Mouse (Mus musculus) adrenal gland, adult 2 months (tissue): Measurements from ENCODE around the gene Smyd3. TPM values are rescaled to one million over a fixed set of nuclear protein-coding genes. Genes with fewer than 3 reads are reported as not detected.
"Not testable (repeated sequence)": the region's sequence is repeated elsewhere in the genome, so short reads cannot be mapped to it uniquely, and the experiment has no call there.

Source experiments
- DNase-seq: peaks from one replicate; pipeline ENCODE4 v3.0.0; 2021
- polyA plus RNA-seq: library from polyadenylated mRNA; depleted of rRNA; stranded (reverse); fragments of >200 nt; gene quantifications from 2 replicates; pipeline ENCODE4 v1.2.3, GENCODE M21; 2012
- total RNA-seq, 2 experiments: library from RNA; stranded (reverse); gene quantifications; 2 replicates each; pipeline ENCODE4 v1.2.3; 2021

The Smyd3 gene
- total and polyA plus RNA-seq, 3 experiments = 0.80 to 7.1 (median 5.0) TPM

DNA sequence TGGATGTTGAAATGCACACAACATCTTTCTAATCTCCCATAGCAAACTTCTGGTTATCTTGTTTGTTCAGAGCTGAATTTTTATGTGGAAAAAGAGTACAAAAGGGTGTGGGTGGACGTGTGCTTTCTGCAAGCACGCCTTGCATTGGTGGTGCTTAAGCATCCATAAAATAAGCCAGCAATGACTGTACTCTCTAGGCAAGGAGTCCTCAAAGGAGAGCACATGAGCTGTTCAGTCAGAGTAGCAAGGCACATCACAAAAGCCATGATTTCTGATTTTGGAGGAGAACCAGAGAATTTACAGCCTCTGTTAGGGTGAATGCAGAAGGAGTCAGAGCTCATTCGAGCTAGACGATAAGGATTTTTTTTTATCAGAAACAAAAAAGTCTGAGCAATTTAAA is 343.6 kb downstream of the Smyd3 start:
- DNase-seq = no peak

DNA sequence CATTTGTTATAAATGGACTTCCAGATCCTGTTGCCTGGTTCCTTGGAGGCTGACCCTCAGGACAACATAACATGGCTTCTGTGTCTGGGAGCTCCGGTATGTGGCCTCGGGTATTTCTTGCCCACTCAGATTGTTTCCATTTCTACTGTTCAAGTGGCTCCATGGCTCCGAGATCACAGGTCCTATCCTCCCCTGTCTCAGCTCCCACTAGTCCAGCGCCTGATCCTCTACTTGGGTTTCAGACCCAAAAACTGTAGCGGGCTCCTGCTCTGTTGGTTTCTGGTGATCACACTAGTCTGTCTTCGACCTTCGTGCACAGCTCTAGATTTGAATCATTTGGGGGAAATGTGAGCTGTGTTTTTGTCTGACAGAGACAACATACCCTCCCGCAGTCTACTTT is 347.3 kb downstream of the Smyd3 start:
- no peak for DNase-seq

DNA sequence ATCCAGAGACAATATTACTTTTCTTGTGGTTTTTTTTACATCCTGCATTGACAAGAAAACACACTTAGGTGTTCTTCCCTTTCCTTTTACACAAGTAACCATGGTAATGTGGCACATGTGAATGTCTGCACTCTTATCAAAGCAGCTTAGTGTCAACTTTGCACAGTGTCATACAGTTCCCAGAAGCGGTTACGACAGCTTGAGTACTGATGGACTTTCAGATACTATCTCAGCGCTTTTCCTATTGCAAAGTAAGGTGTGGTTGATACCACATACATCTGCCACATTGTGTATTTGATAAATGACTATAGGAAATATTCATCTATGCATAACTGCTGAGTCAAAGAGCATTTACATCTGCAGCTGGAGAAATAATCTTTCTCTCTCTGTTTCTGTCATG is 348.1 kb downstream of the Smyd3 start:
- no peak for DNase-seq

DNA sequence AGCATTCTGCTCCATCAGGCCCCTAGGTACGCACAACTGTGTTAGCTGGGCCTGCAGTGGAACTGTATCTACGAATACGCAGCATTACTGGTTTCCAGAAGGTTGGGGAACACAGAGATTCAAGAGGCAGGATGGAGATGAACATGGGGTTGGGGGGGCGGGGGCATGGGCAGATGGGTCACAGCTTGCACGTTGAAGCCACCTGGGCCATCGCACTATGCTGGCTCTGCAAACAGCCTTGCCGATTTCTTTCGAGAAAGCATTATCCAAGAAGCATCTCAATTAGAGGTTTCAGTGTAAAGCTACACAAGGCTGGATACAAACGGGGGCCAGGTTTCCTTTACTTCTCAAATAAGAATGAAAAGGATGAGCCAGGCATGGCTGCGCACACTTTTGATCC is 348.7 kb downstream of the Smyd3 start:
- DNase-seq = no peak

DNA sequence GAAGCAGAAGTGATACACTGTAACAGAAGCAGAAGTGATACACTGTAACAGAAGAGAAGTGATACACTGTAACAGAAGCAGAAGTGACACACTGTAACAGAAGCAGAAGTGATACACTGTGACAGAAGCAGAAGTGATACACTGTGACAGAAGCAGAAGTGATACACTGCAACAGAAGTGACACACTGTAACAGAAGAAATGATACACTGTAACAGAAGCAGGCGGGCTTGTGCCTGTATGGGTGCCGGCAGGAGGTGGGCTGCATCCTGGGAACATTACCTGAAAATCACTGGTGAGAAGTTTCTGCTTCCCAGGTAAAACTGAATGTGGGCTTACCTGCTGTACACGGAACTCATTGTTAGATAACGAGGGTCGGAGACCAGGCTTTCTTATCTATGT is 353.6 kb downstream of the Smyd3 start:
- not testable (repeated sequence) for DNase-seq

DNA sequence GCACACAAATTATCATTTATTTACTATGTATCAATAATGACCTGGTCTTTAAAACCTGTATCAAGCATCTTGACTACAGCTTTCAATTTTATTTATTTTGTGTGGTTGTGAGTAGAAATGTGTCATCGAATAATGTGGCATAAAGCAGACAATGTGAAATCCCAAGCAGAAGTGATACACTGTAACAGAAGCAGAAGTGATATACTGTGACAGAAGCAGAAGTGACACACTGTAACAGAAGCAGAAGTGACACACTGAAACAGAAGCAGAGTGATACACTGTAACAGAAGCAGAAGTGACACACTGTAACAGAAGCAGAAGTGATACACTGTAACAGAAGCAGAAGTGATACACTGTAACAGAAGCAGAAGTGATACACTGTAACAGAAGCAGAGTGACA is 355.1 kb downstream of the Smyd3 start:
- DNase-seq = not testable (repeated sequence)

DNA sequence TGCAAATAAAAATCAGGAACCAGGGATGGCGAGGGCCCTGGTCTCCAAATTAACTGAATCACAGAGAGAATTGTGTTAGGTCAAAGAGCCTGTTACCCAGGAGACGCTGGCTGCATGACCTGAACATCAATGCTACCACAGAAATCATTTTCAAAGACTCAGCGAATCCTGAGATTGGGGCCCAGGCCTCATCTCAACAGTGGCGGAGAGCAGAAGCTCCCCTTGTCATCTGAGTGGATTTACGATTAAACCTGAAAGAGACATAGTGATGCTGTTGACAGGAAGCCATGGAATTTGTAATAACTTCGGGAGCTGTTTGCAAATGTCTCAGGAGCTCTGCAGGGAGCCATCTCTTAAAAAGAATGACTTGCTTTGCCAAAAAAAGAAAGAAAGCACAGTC is 355.9 kb downstream of the Smyd3 start:
- DNase-seq = no peak

DNA sequence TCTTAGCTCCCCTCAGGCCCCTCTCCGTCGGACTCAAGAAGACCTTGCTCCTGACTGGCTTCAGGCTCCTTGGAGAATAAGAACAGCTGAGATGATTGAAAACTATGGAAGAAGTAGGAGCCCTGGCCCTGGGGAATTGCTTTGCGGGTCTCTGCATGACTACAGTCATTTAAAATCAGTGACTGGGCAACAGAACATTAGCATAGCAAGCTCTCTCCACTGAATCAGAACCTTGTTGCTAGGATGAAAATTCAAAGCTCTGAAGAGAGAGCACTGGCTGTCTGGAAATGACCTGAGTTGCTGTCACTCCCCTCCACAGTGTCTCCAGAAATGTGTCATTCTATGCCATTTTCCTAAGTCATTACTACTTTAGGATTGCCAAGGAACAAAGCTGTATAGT is 357.1 kb downstream of the Smyd3 start:
- DNase-seq = no peak

DNA sequence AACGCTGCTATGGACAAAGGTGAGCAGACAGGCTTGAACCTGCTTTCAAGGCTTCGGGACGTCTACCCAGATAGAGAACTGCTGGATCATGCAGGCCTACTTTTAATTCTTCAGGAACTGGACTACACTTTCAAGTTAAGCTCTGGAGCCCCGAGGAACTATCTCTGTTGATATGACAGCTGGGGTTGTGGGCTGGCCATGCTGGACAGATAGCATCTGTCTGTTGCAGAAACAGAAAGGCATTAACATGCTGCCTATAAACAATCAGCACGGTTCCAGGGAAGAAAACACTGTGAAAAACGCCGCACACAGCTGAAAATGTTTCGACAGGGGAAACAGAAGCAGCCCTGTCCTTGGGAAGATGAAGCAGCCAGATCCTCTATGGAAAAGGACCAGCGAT is 365.5 kb downstream of the Smyd3 start:
- no peak for DNase-seq

DNA sequence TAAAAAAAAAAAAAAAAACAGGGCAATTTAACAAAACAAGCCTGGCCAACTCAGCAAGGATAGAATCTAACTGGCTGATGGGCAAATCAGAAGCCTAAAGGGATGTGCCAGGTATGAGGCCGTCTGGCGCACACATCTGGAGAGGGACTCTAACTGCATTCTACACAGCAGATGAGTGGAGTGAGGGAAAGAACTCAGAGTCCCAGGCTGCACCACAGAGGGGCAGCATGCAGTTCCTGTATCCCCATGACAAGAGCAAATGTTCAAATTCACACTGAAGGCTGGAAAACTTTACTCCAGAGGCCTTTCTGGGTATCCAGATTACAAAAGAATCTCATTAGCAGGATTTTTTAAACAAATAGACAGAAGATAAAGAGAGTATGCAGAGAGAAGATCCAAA is 366.6 kb downstream of the Smyd3 start:
- DNase-seq = no peak

DNA sequence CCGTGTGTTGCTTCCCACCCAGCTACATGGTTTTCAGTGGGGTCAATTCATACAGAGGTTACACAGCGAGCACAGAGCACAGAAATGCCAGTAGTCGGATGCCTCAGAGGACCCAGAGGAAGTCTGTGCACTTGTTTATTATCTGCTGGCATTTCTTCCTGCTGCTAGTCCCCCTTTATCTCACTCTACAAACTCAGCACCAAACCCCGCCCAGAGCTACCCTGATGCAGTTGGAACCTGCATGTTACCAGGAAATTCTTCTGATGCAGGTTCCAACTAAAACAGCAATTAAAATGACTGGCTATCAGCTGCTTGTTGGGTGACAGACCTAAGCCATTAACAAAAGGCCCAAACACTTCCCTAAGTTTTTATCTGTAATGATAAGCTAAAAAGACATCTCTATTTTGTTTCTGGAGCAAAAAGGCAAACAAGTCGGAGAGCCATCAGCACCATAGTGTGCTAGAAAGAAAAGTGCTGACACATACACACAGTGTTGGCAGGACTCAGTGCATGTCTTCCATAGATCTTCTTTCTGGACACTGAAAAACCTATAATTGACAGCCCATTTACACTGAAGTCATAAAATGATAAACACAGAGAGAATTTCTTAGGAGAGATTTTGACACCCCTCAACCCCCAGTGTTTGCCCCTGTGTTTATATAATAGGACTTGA is 368.2 kb downstream of the Smyd3 start:
- no peak for DNase-seq

DNA sequence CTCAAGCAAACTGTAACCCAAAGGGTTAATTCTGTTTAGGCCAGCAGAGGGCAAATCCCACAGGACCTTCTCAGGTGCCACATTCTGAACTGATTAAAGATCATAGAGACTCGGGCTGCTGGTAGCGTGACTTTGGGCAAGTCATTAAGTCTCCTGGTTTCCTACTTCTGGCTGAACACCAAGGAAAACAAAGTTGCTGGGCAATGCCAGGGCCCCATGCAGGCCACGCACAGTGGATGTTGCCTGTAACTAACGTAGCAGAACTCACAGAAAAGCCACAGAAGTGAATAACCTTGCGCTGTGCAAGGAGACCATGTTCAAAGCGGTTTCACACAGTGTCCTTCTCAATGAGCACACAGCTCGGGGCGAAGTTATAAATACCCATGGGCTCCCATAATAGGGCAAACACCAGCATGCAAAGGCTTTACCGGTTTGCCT is 371.1 kb downstream of the Smyd3 start:
- peak; percentile 41 for DNase-seq

DNA sequence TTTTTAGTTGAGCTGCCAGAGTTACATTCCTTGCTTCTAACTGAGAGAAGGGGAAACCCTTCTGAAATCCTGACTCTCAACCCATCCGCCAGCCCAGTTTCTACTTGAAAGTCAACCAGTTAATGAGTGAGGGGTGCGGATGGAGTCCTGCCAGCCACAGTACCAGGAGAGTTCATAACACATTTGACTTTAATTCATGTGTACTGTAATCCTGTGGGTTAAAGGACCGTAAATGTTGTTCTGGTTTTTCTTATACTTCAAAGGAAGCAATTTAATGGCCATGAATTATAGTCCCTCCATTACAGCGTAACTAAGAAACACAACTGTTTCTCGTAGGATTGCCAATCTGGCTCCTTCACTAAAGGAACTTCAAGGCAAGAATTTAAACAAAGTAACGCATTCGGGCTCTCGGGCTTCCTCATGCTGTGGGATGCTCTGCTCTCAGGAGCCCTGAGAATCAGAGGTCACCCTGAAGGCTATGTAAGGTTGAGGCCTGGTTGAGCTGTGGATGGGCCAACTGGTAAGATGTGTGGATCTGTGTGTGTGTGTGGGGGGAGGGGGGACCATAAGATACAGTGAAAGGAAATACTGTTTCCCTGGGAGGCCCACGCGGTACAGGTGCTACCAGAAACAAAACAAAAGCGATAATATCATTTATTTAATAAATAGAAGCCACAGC is 374.5 kb downstream of the Smyd3 start:
- DNase-seq = no peak

DNA sequence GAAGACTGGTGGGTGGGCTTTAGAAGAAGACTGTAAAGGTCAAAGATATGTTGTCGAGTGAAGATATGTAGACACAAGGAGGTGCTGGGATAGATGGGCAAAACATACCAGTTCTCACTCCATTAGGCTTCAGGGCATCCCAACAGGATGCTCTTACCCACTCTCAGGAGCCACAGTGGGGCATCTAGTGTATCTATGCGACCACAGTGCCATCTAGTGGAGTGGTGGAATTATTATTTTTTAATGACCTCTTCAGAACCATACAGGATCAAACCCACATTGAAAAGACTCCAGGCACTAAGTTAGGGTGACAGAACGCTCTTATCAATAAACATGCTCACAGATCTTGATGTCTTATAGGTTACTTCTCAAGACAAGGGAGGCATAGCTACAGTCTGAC is 375.7 kb downstream of the Smyd3 start:
- peak; percentile 50 for DNase-seq

DNA sequence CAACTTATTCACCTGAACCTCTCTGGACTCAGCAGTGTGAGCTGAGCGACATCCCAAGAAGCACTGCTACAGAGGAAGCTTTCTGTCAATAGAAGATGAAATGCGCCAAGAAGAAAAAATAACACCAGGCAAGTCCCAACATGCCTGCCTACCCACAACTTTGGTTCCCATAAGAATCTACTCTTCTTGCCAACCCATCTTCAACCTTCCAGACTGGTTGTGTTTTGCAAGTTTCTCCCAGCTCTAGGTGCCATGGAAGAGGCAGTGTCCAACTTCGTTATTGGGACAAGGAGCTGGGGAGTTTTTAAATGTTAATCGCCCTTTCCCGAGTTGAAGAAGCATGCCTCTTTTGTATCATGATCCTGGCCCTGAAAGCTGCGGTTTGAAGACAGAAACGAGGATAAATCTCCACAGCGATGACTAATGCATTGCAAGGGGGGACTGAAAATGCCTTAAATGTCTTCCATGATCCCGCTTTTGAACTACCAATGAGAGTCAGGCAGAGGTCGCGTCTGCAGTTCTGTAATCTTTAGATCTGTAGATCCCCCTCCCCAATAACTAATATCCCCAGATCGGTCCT is 376.7 kb downstream of the Smyd3 start:
- peak; percentile 36 for DNase-seq

DNA sequence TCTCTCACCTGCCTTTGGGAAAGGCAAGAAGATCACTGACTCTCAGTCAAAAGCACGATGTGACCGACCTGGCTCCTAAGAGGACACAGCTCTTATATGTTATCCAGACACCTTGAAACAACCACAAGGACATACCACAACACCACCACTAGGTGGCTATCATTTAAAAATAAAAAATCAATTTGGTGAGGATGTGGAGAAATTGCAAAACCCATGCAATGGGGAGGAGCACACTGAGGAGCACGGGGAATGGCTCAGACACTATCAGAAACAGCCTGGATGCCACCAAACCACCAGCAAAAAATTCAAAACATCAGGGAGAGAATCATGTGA is 380.7 kb downstream of the Smyd3 start:
- no peak for DNase-seq

DNA sequence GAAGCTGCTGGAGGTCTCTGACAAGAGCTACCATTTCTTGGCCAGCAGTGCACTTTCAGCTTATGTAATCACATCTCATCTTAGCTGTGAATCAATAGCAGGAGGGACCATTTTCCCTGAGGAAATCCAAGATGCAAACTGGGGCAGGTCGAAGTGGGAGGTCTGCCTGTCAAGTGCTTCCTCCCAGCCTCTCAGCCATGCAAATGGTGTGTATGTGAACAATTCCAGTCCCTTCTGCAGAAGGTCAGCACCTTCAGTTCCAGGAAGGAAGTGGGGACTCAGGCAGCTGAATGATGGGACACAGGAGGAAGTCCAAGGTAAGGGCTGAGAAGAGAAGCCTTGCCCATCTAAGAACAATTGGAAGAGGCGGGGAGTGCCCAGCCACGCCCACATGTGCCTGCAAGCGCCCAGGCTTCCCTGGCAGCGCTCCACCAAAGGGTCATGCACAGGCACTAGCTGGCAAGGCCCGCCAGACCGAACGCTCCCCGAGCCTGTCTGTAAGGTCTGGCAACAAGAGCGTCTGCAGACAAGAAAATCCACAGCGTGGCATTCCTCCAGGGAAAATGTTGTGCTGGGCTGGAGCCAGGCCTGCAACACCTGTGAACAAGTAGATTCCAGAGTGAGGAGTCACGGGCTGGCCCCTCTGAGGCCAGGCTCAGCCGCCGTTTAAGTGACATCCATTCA is 381.2 kb downstream of the Smyd3 start:
- peak; percentile 60 for DNase-seq

DNA sequence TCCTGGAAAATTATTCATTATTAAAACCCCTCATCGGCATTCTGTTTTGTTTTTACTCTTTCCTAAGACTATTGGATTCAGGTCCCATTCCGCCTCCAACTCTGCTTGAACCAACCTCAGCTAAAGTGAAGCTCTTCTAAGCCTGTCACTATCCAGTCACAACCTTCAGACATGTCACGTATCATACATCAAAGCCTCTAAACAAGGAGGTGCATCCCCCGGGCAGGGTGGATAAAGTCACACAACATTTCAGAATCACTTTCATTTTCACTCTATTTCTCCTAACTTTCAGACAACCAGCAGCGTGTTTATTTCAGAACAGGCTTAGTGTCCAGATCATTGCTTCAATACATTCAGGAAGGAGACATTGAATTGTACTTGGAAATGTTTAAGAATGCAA is 387.8 kb downstream of the Smyd3 start:
- DNase-seq = no peak

DNA sequence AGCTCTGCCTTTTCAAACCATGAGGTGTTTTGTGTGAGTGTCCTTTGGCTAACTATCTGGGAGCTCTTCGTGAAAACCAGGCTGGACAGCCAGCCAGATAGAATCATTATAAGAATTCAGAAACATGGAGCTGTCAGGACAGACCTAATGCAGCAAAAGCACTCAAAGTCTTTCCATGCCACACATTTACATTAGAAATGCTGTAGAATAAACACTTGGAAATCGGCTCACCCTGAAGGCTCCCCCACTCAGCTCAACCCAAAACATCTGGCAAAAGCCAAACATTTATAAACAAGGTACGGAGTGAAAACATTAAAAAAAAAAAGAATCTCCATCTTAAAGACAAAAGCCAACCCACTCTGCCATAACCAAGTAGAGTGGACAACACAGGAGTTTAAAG is 391.6 kb downstream of the Smyd3 start:
- DNase-seq = no peak

DNA sequence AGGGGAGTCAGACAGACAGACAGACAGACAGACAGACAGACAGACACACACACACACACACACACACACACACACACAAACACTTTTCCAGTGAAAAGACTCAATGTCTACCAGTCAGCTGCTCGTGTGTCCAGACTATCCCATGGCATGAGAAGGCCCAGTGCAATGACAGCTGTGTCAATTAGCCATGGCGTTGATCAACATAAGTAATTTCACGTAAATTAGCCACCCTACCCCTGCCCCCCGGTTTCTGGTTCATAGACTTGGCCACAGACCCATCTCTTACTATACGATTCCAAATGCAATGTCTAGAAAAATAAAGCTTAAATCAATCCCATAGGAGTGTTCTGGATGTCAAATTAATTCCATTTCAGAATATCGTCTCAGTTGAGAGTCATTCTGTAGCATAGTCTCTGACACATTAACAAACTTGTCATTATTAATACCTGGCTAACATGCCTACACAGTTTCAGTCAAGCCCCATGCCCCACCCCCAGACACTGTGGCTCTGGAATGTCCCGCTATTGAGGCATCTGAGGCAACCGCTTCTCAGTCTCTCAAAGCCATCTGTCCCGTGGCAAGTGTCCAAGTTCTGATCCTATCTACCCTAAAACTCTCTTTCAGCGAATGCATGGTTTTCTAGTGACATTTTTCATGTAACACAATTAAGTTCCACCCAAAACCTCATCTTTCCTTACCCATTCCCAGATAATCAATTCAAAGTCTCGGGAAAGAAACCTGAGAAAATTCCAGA is 395.2 kb downstream of the Smyd3 start:
- DNase-seq = no peak

DNA sequence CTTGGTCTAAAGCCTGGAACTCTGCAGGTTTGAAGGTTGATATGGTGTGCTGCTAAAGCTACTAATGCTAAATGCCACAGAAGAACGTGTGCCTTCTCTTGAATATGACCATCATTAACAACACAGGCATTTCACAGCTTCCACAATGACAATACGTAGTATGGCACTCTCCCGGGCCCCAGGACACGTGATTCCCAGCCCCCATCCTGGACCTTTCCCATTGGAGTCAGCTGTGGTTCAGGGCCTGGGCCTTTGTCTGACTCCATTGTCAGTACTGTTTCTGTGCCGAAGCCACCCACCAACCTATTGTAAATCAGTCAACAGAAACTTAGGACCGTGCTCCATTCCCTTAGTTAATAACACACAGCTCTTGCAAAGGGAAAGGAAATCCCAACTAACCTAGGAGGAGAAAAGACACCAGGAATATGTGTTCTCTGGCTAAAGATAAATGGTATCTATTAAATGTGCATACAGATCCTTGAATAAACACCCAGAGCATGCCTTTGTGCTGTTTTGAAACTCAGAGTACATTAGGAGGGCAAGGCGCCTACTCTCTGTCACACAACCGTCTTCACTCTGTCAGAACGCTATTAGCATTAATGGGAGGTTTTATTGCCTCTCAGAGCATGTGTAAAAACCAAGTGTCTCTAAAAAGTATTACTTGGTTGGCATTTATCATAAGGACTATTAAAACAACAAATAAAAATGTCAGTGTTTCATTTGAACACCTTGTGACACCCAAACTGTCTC is 397.4 kb downstream of the Smyd3 start:
- DNase-seq = no peak

DNA sequence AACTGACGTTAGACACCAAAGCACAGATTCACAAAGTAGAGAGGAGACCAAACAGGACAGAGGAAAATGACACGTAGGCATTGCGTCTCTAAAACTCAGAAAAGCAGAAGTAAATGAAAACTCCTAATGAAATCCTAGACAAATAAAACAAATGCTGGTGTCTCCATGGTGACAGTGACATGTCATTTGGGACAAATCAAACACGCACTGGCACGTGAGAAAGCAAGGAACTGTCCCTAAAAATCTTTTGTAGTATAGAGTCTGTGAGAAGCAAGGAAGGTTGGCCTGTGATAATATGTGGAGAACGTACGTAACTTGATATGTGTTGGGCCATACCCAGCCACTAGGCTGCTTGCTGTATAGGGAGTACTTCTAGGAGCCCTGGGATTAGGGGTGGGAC is 399.2 kb downstream of the Smyd3 start:
- no peak for DNase-seq
